Mouse (Mus musculus): ENCODE data around the gene Zbtb20. TPM values are rescaled to one million over a fixed set of nuclear protein-coding genes. Genes with fewer than 3 reads are reported as not detected.
A peak's percentile ranks its signal among the peaks of the same experiment; 100 is the strongest.

The Zbtb20 gene
- polyA plus RNA-seq, 1 experiment from 2014 or later, result 53.9 TPM

DNA sequence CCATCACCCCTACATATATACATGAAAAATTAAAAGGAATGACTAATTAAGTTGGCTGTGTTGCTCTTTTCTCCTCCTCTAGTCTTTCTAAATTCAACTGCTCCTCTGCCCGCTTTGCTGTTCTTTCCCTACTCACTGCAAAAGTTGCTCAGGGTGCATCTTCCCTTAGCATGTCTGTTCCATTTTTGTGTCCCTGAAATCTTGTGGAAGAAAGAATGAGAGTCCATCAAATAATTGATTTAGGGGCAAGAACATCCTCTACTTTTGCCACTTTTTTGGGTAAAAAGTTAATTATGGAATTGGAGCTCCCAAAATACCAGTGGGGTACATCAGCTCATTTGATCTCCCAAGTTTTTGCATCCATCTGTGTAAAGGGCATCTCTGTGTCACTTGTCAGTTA, 628.9 kb downstream of the Zbtb20 start:
- no peaks in the 10 kb centered on the region for H3K27me3 ChIP-seq (replicated peaks)
- no peaks in the 10 kb centered on the region for H3K9me3 ChIP-seq (replicated peaks)
- H3K4me2 ChIP-seq, result peak overlapping the region; percentile 70
- H3K9ac ChIP-seq (replicated peaks), result peak overlapping the region; percentile 75
- peak overlapping the region; percentile 59 for H3K4me3 ChIP-seq (replicated peaks)
- H3K27ac ChIP-seq (replicated peaks), result peak overlapping the region; percentile 95
- H3K4me1 ChIP-seq, result peaks cover 42% of the 10 kb centered on the region
- no peak for ATAC-seq (ENCODE audit: low FRiP score)
- WGBS, result 31% methylated on average over 1 of the region's 1 CpGs
- H3K36me3 ChIP-seq, result no peaks in the 10 kb centered on the region

GRCm38 (mm10) chr16:43505314-43505950, 629.8 kb downstream of the Zbtb20 start:
- ATAC-seq (ENCODE audit: low FRiP score), result no peak
- H3K4me1 ChIP-seq, result peaks cover 46% of the 10 kb centered on the region
- 17% methylated on average over 9 of the region's 9 CpGs for WGBS
- H3K4me2 ChIP-seq, result peak overlapping the region; percentile 70
- no peaks in the 10 kb centered on the region for H3K36me3 ChIP-seq
- H3K9ac ChIP-seq (replicated peaks), result peak overlapping the region; percentile 48
- H3K9me3 ChIP-seq (replicated peaks), result no peaks in the 10 kb centered on the region
- H3K27me3 ChIP-seq (replicated peaks), result no peaks in the 10 kb centered on the region
- H3K27ac ChIP-seq (replicated peaks), result peak overlapping the region; percentile 80
- peak overlapping the region; percentile 35 for H3K4me3 ChIP-seq (replicated peaks)

- Histone ChIP-seq H3K27ac (replicated peaks) (peak overlapping the region; percentile 80), H3K9me3 (replicated peaks) (no peaks in the 10 kb centered on the region), H3K27me3 (replicated peaks) (no peaks in the 10 kb centered on the region), H3K4me3 (replicated peaks) (peak overlapping the region; percentile 35), H3K4me2 (peak overlapping the region; percentile 70), H3K4me1 (peaks cover 53% of the 10 kb centered on the region), H3K36me3 (no peaks in the 10 kb centered on the region), H3K9ac (replicated peaks) (peak overlapping the region; percentile 48)
- ATAC-seq (ENCODE audit: low FRiP score), result no peak
- 12% methylated on average over 9 of the region's 9 CpGs for WGBS
Observed at GRCm38 (mm10) chr16:43506189-43506751, 630.6 kb downstream of the Zbtb20 start.

DNA sequence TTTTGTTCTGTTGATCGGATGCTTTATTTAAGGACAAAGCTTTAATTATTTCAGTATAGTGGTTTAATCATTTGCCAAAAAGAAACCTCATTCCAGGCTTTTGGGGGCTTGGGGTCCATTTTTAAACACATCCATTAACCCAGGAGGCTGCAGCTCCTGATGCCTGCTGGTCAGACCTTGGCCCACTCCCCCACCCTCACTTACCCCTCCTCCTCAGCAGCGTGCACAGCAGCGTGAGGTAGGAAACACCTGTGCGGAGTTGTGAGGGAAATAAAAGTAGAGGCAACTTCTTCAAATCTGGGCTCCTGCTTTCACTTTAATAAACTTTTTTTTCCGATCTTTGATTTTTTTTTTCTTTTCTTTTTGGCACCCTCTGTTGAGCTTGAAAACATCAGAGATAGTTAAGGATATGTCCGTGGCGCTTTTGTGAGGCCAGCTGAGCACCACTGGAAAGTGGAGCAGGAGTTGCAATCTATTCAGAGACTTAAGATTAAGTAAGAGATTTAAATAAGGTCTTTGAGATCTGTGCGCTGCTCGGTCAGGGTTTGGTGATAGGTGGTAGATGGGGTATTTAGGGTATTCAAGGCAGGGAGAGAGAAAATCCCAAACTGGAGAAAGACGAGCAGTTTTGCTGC, 631.2 kb downstream of the Zbtb20 start:
- Histone ChIP-seq H3K9me3 (replicated peaks) (no peaks in the 10 kb centered on the region), H3K4me1 (peaks cover 51% of the 10 kb centered on the region), H3K36me3 (no peaks in the 10 kb centered on the region), H3K4me2 (peak overlapping the region; percentile 70), H3K9ac (replicated peaks) (peak overlapping the region; percentile 48), H3K27me3 (replicated peaks) (no peaks in the 10 kb centered on the region), H3K4me3 (replicated peaks) (peak overlapping the region; percentile 35), H3K27ac (replicated peaks) (peak overlapping the region; percentile 80)
- ATAC-seq (ENCODE audit: low FRiP score), result no peak
- 21% methylated on average over 10 of the region's 10 CpGs for WGBS

GRCm38 (mm10) chr16:43508166-43508998, 632.7 kb downstream of the Zbtb20 start:
- H3K27me3 ChIP-seq (replicated peaks), result no peaks in the 10 kb centered on the region
- peak overlapping the region; percentile 20; the same call in 1 of the 2 replicates for H3K27ac ChIP-seq (replicated peaks)
- ATAC-seq (ENCODE audit: low FRiP score), result no peak
- no peaks in the 10 kb centered on the region for H3K9me3 ChIP-seq (replicated peaks)
- no peaks in the 10 kb centered on the region for H3K36me3 ChIP-seq
- no peak overlapping the region; the same call in 1 of the 2 replicates for H3K4me3 ChIP-seq (replicated peaks)
- H3K4me2 ChIP-seq, result peak overlapping the region; percentile 70
- no peak overlapping the region for H3K9ac ChIP-seq (replicated peaks)
- 66% methylated on average over 9 of the region's 9 CpGs for WGBS
- peaks cover 40% of the 10 kb centered on the region for H3K4me1 ChIP-seq

DNA sequence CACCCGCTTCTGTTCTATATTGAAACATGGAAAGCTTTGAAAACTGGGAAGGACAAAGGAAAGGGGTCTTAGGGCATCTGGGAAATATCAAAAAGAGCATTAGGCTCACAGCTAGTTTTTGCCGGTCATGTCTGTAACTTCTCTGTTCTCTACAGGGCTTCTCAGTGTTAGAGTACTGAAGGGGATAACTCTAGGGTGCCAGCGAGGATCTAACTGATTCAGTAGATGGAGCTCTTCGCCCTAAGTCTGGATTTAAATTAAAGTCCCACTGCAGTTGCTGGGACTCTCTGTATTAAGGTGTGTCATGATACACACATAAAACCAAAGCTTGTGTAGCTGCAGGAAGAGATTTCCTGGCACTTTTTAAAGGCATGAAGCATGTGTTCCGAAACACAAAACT, 634.8 kb downstream of the Zbtb20 start:
- Histone ChIP-seq H3K4me1 (peaks cover 40% of the 10 kb centered on the region), H3K9ac (replicated peaks) (no peak overlapping the region), H3K27me3 (replicated peaks) (no peaks in the 10 kb centered on the region), H3K4me2 (peak overlapping the region; percentile 29), H3K9me3 (replicated peaks) (no peaks in the 10 kb centered on the region), H3K27ac (replicated peaks) (no peak overlapping the region), H3K4me3 (replicated peaks) (no peak overlapping the region), H3K36me3 (no peaks in the 10 kb centered on the region)
- ATAC-seq (ENCODE audit: low FRiP score), result no peak
- WGBS, result 52% methylated on average over 5 of the region's 5 CpGs

- no peak overlapping the region for H3K4me3 ChIP-seq (replicated peaks)
- WGBS, result 79% methylated on average over 4 of the region's 4 CpGs
- no peak overlapping the region for H3K27ac ChIP-seq (replicated peaks)
- H3K27me3 ChIP-seq (replicated peaks), result no peaks in the 10 kb centered on the region
- H3K9me3 ChIP-seq (replicated peaks), result no peaks in the 10 kb centered on the region
- no peak overlapping the region for H3K4me2 ChIP-seq
- peaks cover 37% of the 10 kb centered on the region for H3K4me1 ChIP-seq
- ATAC-seq (ENCODE audit: low FRiP score), result no peak
- no peaks in the 10 kb centered on the region for H3K36me3 ChIP-seq
- H3K9ac ChIP-seq (replicated peaks), result no peak overlapping the region
Observed at GRCm38 (mm10) chr16:43511531-43511930, 635.9 kb downstream of the Zbtb20 start.

- 88% methylated on average over 5 of the region's 5 CpGs for WGBS
- Histone ChIP-seq H3K4me3 (replicated peaks) (no peak overlapping the region), H3K36me3 (no peaks in the 10 kb centered on the region), H3K27me3 (replicated peaks) (no peaks in the 10 kb centered on the region), H3K27ac (replicated peaks) (no peak overlapping the region), H3K4me1 (peaks cover 22% of the 10 kb centered on the region), H3K4me2 (no peak overlapping the region), H3K9me3 (replicated peaks) (no peaks in the 10 kb centered on the region), H3K9ac (replicated peaks) (no peak overlapping the region)
- ATAC-seq (ENCODE audit: low FRiP score), result no peak
Observed at GRCm38 (mm10) chr16:43513933-43514332, 638.3 kb downstream of the Zbtb20 start.

DNA sequence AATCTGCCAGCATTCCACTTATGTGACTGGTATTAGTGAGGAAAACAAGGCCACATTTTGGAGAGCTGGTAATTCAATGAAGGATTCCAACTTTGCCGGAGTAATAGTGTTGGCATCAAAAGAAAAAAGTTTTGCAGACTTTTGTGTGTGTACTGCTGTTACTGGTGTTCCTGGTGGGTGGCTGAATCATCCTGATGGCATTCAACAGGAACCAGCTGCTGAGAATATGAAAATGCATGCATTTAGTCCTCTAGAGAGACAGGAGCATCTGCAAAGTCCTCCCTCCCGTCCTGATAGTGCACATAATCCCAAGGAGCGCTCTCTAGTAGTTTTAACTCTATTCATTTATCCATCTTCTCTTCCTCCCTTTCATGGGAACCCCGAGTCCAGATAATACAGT, 639.9 kb downstream of the Zbtb20 start:
- ATAC-seq (ENCODE audit: low FRiP score), result no peak
- Histone ChIP-seq H3K4me1 (peaks cover 16% of the 10 kb centered on the region), H3K27me3 (replicated peaks) (no peaks in the 10 kb centered on the region), H3K4me3 (replicated peaks) (no peak overlapping the region), H3K36me3 (no peaks in the 10 kb centered on the region), H3K9ac (replicated peaks) (no peak overlapping the region), H3K9me3 (replicated peaks) (no peaks in the 10 kb centered on the region), H3K4me2 (no peak overlapping the region), H3K27ac (replicated peaks) (no peak overlapping the region)
- WGBS, result 76% methylated on average over 4 of the region's 4 CpGs

- WGBS, result 89% methylated on average over 2 of the region's 2 CpGs
- Histone ChIP-seq H3K27ac (replicated peaks) (no peak overlapping the region), H3K4me1 (peaks cover 10% of the 10 kb centered on the region), H3K4me2 (no peak overlapping the region), H3K9me3 (replicated peaks) (no peaks in the 10 kb centered on the region), H3K9ac (replicated peaks) (no peak overlapping the region), H3K36me3 (no peaks in the 10 kb centered on the region), H3K4me3 (replicated peaks) (no peak overlapping the region), H3K27me3 (replicated peaks) (no peaks in the 10 kb centered on the region)
- ATAC-seq (ENCODE audit: low FRiP score), result no peak
Observed at GRCm38 (mm10) chr16:43520274-43520673, 644.6 kb downstream of the Zbtb20 start.

DNA sequence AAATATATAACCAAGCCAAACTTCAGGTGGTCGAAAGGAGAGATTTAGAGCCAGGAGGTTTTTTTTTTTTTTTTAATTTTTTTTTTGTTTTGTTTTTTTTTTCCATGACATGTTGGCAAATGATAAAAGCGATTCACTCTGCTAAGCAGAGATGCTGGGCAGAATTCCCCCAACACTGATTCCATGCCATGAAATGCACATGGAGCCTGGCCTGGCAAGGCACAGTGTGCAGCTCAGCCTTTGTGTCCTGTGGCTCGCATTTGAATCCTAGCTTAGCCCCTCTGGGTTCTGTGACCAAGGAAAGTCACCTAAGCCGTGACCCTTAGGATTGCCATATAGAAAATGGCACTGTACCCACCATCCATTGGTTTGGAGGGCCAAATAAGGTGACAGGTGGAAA, 646.8 kb downstream of the Zbtb20 start:
- Histone ChIP-seq H3K27me3 (replicated peaks) (no peaks in the 10 kb centered on the region), H3K4me3 (replicated peaks) (no peak overlapping the region), H3K4me2 (no peak overlapping the region), H3K9me3 (replicated peaks) (no peaks in the 10 kb centered on the region), H3K27ac (replicated peaks) (0 out of 2 replicates have a peak overlapping the region, but pooled peaks have one; percentile 23), H3K9ac (replicated peaks) (no peak overlapping the region), H3K36me3 (no peaks in the 10 kb centered on the region), H3K4me1 (0 out of 2 replicates have a peak, but pooled peaks cover 2% of the 10 kb centered on the region)
- no peak for ATAC-seq (ENCODE audit: low FRiP score)
- WGBS, result 90% methylated on average over 4 of the region's 4 CpGs

Data from neural tube, embryonic 15.5 days (tissue).